Mouse (Mus musculus) adrenal gland, postnatal 10 days (tissue): ENCODE results near the gene Tapbp. TPM values are rescaled to one million over a fixed set of nuclear protein-coding genes. Genes with fewer than 3 reads are reported as not detected.
A peak's percentile ranks its signal among the peaks of the same experiment; 100 is the strongest.

Experiments used
- DNase-seq: peaks from one replicate; pipeline ENCODE4 v3.0.0; 2021; ENCODE audit warnings: mixed read lengths
- microRNA-seq: library from miRNA; unstranded; fragments of <30 nt; microRNA quantifications from one replicate; pipeline ENCODE4 v1.2.0, GENCODE M21; 2021
- total RNA-seq, 2 experiments: library from RNA; stranded (reverse); gene quantifications; 2 replicates each; pipeline ENCODE4 v1.2.3; 2021

Tapbp gene
- total RNA-seq, 2 experiments from 2014 or later: 131 to 150 TPM

DNA sequence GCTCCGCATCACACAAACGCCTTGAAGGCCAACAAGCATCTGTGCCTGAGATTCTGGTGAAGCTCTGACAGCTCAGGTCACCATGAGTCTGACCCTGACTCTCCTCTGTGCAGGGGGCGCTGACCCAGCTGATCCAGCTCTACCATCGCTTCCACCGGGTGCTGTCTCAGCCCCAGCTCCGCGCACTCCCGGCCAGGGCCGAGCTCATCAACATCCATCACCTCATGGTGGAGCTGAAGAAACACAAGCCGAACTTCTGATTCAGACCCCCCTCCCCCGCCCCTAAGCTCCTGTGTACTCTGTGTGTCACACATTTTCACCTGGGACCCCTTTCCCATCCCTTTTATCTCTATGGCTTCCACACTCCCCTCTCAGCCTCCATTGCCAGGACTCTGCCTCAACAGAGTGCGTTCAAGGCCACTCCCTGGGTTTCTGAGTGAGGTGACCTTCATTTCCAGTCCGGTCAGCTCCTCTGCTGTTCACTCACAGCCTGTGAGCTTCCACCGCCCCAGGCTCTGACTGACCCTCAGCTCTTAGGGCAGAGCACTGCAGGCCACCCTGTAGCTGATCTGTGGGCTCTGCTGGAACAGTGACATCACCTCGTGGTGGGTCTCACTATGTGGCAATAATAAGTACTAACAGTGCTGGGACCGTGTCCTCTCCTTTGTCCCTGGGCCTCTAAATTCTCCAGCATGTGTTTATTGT is 50.3 kb downstream of the Tapbp start:
- DNase-seq: peak; percentile 54

DNA sequence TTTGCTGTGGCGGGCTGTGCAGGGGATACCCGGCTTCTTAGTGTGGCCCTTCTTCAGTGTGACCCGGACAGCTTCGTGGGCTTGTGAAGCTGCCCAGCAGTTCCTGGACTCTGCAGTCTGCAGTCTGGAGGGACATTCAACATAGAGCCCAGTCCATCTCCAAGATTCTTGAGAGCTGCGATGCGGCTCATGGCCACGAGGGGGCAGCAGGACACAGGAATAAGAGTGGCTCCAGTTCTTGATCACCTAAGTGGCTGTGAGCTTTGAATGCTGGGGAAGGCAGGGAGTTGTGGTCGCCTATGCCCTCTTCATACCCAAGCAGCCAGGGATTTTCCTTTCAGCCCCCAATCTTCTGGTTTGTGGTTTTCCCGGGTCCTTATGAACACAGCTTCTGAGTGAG is 52.8 kb downstream of the Tapbp start:
- peak; percentile 87 for DNase-seq

DNA sequence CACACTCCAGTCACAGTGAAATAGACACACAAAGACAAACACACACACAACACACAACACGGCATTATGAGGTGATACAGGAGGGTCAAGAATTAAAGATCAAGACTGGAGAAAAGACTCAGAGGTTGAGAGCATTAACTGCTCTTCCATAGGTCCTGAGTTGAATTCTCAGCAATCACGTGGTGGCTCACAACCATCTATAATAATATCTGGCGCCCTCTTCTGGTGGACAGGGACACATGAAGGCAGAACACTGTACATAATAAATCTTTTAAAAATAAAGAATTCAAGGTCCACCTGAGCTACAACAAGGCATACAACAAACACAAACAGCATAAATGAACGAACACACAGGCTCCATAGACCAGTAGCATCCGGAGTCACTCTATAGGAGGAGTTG is 53.2 kb downstream of the Tapbp start:
- DNase-seq: no peak

DNA sequence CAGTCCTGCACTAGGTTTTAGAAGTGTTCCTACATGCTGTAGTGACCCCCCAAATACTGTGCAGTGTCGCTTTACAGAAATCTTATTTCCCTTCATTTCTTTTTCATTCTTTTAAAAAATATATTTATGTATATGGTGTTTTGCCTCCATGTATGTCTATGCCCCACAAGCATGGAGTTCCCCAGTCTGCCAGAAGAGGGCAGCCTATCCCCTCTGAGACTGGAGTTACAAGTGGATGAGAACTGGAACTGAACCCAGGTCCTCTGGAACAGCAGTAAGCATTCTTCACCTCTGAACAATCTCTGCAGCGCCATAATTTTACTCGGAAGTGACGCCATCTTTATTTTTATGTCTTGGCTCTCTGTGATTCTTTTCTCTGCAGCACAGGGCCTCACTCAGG is 53.7 kb downstream of the Tapbp start:
- DNase-seq: no peak

DNA sequence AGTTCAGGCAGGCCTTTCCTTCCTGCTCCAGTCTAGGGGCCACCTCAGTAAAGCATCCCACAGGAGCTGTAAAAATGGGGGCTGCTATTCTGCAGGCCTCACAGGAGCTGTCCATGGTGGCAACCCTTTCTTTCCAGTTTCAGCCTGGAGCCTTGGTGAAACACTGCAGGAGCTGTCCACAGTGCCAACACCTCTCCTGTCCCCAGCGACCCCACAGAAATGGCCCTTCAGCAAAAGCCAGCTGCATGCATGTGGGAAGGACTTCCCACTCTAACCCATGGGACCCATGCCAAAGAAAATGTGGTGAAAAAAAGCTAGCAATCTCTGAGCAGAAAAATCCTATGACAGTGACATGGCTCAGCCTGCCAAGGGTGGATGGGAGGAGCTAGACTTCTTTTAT is 57.0 kb downstream of the Tapbp start:
- peak; percentile 67 for DNase-seq

DNA sequence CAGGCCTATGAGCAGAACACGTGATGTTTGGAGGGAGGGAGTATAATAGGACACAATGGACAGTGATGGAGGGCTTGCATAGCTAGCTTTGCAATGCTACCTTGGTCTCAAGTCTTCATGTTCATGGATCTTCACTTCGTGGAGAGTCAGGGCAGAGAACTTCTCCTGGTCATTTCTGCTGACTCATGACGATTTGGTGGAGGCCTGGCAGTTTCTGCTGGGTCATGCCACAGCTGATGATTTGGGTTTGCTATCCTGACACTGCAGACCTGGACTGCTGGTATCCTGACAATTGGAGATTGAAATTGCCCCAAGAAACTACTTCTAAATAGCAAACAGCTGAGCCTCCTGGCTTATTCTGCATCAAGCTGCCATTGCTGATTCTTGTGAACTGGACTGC is 57.9 kb downstream of the Tapbp start:
- DNase-seq: no peak

DNA sequence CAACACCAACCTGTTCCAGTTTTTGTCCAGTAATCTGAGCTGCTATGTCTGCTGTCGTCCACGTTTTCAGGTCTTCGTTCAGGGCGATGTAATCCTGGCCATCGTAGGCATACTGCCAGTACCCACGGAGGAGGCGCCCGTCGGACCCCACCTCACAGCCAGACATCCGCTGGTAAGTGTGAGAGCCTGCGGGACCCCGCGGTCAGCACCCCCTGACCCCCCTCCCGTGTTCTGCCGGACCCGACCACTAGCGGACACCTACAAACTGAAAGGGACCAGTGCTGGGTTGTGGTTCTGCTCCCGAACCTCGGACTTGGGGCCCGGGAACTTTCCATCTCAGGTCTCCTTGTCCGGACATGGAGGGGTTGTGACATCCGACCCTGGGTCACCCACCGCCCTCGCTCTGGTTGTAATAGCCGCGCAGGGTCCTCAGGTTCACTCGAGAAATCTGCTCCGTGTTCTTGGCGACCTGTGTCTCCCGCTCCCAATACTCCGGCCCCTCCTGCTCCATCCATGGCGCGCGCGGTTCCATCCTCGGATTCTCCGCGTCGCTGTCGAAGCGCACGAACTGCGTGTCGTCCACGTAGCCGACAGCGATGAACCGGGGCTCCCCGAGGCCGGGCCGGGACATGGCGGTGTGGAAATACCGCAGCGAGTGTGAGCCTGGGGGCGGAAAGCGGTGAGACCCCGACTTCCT is 62.3 kb downstream of the Tapbp start:
- no peak for DNase-seq

DNA sequence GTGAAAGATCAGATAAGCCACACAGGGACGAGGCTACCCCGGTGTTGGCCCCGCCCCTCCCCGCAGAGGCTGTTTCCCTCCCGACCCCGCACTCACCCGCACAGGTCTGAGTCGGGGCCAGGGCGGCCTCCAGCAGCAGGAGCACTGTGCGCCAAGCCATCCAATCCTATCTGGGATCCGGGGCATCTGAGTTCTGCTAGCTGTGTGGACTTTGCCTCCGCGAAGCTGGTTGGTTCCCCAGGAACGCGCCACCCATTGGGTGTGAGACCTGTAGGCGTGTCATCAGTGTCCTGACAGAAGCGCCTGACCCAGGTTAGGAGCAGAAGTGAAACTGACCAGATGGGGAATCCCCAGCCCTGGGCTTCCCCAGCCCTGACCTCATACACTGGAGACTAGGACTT is 62.9 kb downstream of the Tapbp start:
- peak; percentile 82 for DNase-seq

Small RNA genes within 50 kb of the gene (microRNA-seq; reads per million reads assigned to microRNA genes)
- not detected for gene Gm27740

Other genes starting within 250 kb of the Tapbp start
- gene Hnrnpm, start 229.0 kb upstream of the Tapbp start, total RNA-seq: 100 to 1,000 TPM; 148 to 172 TPM
- 100 to 1,000 TPM; 115 to 126 TPM for gene March2, start 197.2 kb upstream of the Tapbp start, total RNA-seq
- gene Rab11b, start 155.4 kb upstream of the Tapbp start, total RNA-seq: 100 to 1,000 TPM; 213 to 245 TPM
- gene Angptl4, start 134.1 kb upstream of the Tapbp start, total RNA-seq: 100 to 1,000 TPM; 156 to 168 TPM
- gene Kank3, start 105.4 kb upstream of the Tapbp start, total RNA-seq: 100 to 1,000 TPM in 1 of 2 experiments, 10 to 100 TPM in 1; 85.3 to 108 TPM
- gene Rps28, start 91.3 kb upstream of the Tapbp start, total RNA-seq: 1,000 to 10,000 TPM; 1,671 to 1,675 TPM
- gene Ndufa7, start 91.3 kb upstream of the Tapbp start, total RNA-seq: 100 to 1,000 TPM; 564 to 570 TPM
- 10 to 100 TPM; 29.6 to 39.4 TPM for gene Cd320, start 72.8 kb upstream of the Tapbp start, total RNA-seq
- gene Gm7029, start 42.1 kb upstream of the Tapbp start, total RNA-seq: not detected
- gene Kifc1, start 25.2 kb upstream of the Tapbp start, total RNA-seq: 10 to 100 TPM; 13.4 to 15.8 TPM
- not detected for gene Platr17, start 10.8 kb upstream of the Tapbp start, total RNA-seq
- 10 to 100 TPM; 25.4 to 26.3 TPM for gene Daxx, start 6.5 kb upstream of the Tapbp start, total RNA-seq
- 10 to 100 TPM; 29.2 to 34.3 TPM for gene Zbtb22, start within 50 bp of the Tapbp start, total RNA-seq
- 10 to 100 TPM; 57.1 to 76.3 TPM for gene Rgl2, start 13.6 kb downstream of the Tapbp start, total RNA-seq
- 10 to 100 TPM; 81.2 to 94.9 TPM for gene Pfdn6, start 24.4 kb downstream of the Tapbp start, total RNA-seq
- gene Wdr46, start 24.8 kb downstream of the Tapbp start, total RNA-seq: 10 to 100 TPM; 28.4 to 29.7 TPM
- 1 to 10 TPM; 4.8 to 5.8 TPM for gene B3galt4, start 35.6 kb downstream of the Tapbp start, total RNA-seq
- 10 to 100 TPM; 38.8 to 51.4 TPM for gene Vps52, start 39.9 kb downstream of the Tapbp start, total RNA-seq
- gene Rps18, start 40.1 kb downstream of the Tapbp start, total RNA-seq: 100 to 1,000 TPM; 943 to 952 TPM
- gene H2-K1, start 84.4 kb downstream of the Tapbp start, total RNA-seq: 100 to 1,000 TPM; 204 to 217 TPM
- 10 to 100 TPM; 29.8 to 36.5 TPM for gene Ring1, start 108.8 kb downstream of the Tapbp start, total RNA-seq
- gene H2-Ke6, start 112.2 kb downstream of the Tapbp start, total RNA-seq: 100 to 1,000 TPM; 184 to 194 TPM
- gene Slc39a7, start 115.8 kb downstream of the Tapbp start, total RNA-seq: 100 to 1,000 TPM; 115 to 140 TPM
- 10 to 100 TPM; 62.3 to 76.1 TPM for gene Rxrb, start 115.9 kb downstream of the Tapbp start, total RNA-seq
- 10 to 100 TPM in 1 of 2 experiments, 1 to 10 TPM in 1; 4.2 to 15.0 TPM for gene Col11a2, start 123.5 kb downstream of the Tapbp start, total RNA-seq
- 1 to 10 TPM; 1.4 to 1.5 TPM for gene H2-Oa, start 176.4 kb downstream of the Tapbp start, total RNA-seq
- 10 to 100 TPM in 1 of 2 experiments, 1 to 10 TPM in 1; 8.9 to 15.2 TPM for gene H2-DMa, start 203.6 kb downstream of the Tapbp start, total RNA-seq
- gene Brd2, start 206.7 kb downstream of the Tapbp start, total RNA-seq: 100 to 1,000 TPM; 170 to 181 TPM
- gene H2-DMb2, start 227.4 kb downstream of the Tapbp start, total RNA-seq: 1 to 10 TPM; 4.5 to 4.8 TPM
- gene H2-DMb1, start 237.2 kb downstream of the Tapbp start, total RNA-seq: 1 to 10 TPM; 3.6 to 5.8 TPM